Mouse (Mus musculus) myocyte (in vitro differentiated cells): ENCODE results near the gene Plekhg6. TPM values are rescaled to one million over a fixed set of nuclear protein-coding genes. Genes with fewer than 3 reads are reported as not detected.

Experiments
- polyA plus RNA-seq: library from polyadenylated mRNA; unstranded; fragments of >200 nt; fragmentation: generic; extraction: Trizol; gene quantifications from one replicate; pipeline ENCODE4 v1.2.1, GENCODE M21; 2012; ENCODE audit warnings: missing spikeins

The Plekhg6 gene
- polyA plus RNA-seq, 1 experiment = 0.14 TPM

Other genes starting within 250 kb of the Plekhg6 start
- 55.4 TPM for gene Nop2, start 248.9 kb downstream of the Plekhg6 start, polyA plus RNA-seq
- 244 TPM for gene Iffo1, start 235.6 kb downstream of the Plekhg6 start, polyA plus RNA-seq
- gene Gapdh, start 214.3 kb downstream of the Plekhg6 start, polyA plus RNA-seq = 9,871 TPM
- gene Ncapd2, start 189.1 kb downstream of the Plekhg6 start, polyA plus RNA-seq = 34.7 TPM
- 132 TPM for gene Mrpl51, start 189.0 kb downstream of the Plekhg6 start, polyA plus RNA-seq
- gene Vamp1, start 165.2 kb downstream of the Plekhg6 start, polyA plus RNA-seq = 6.5 TPM
- gene Tapbpl, start 148.9 kb downstream of the Plekhg6 start, polyA plus RNA-seq = 6.5 TPM
- 1.5 TPM for gene Cd27, start 143.8 kb downstream of the Plekhg6 start, polyA plus RNA-seq
- not detected for gene Tuba3a, start 94.8 kb downstream of the Plekhg6 start, polyA plus RNA-seq
- 79.0 TPM for gene Ltbr, start 66.9 kb downstream of the Plekhg6 start, polyA plus RNA-seq
- 0.20 TPM for gene Scnn1a, start 60.1 kb downstream of the Plekhg6 start, polyA plus RNA-seq
- gene Tnfrsf1a, start 31.4 kb downstream of the Plekhg6 start, polyA plus RNA-seq = 84.5 TPM
- gene Cd9, start 114.0 kb upstream of the Plekhg6 start, polyA plus RNA-seq = 216 TPM
- gene Vwf, start 166.0 kb upstream of the Plekhg6 start, polyA plus RNA-seq = 1.2 TPM